Mouse (Mus musculus) cerebellum, adult 2 months (tissue): ENCODE results near the gene Adgrl1.

Experiments used
- CTCF ChIP-seq: fragments of 200-500 bp; IDR thresholded peaks from 2 replicates; pipeline ENCODE4 v1.5.1; 2011; ENCODE audit warnings: low read depth, mild to moderate bottlenecking, control low read depth, low read length, moderate library complexity, borderline replicate concordance; ENCODE audit not compliant: insufficient read depth
- POLR2A ChIP-seq: fragments of 200-500 bp; IDR thresholded peaks from 2 replicates; pipeline ENCODE4 v1.6.1; 2011; ENCODE audit warnings: low read length, control low read depth, borderline replicate concordance; ENCODE audit not compliant: insufficient read depth

GRCm38 (mm10) chr8:83911809-83912731 lies 12.2 kb downstream of the Adgrl1 start:
- TF ChIP-seq CTCF, result no peak
- TF ChIP-seq POLR2A, result no peak
